Mouse (Mus musculus) neutrophil, adult 59 days (primary cell): ENCODE measurements around the gene Carhsp1. TPM values are rescaled to one million over a fixed set of nuclear protein-coding genes. Genes with fewer than 3 reads are reported as not detected.

Experiments
- total RNA-seq, 2 experiments: library from RNA; stranded (reverse); gene quantifications; 1 replicate in 1 of 2; 2 replicates in 1 of 2; pipeline ENCODE4 v1.2.4; 2023

Gene Carhsp1
- 10 to 100 TPM; 58.2 to 67.3 TPM for total RNA-seq

DNA sequence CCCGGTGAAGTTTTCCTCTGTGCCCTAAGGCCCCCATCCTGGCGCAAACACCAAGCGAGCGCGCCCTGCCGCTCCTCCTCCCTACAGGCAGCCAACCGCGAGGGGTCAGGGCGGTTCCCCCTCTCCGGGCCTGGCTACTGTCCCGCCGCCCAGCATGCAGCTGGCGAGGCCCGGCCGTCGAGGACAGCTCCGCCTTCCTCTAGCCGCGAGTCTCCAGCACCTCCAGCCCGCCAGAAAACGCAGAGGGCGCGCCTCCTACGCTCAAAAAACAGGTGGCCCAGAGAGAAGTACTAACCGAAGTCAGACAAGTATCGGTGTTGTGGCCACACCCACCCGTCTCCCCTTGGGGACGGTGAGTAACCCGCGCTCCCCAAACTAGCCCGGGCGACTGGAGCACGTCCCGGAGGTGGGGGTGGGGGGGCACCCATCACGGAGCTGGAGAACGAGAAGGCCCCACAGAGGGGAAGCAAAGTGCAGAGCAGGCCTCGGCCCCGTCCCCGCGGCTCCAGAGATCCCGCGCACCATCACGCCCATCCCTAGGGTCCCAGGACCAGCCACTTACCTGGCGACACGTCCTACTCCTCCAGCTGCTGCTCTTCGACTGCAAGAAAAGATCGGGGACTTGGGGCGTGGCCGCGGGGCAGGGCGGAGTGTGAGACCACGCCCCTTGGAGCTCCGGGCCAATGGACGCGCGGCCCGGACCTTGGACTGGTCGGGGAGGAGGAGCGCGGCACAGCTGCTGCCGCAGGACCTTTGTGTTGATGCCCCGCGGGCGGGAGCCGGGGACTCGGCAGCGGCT lies at the start of gene Carhsp1:
Carhsp1 (minus strand) TSS at position 605 of the 799 bp plus-strand sequence.

DNA sequence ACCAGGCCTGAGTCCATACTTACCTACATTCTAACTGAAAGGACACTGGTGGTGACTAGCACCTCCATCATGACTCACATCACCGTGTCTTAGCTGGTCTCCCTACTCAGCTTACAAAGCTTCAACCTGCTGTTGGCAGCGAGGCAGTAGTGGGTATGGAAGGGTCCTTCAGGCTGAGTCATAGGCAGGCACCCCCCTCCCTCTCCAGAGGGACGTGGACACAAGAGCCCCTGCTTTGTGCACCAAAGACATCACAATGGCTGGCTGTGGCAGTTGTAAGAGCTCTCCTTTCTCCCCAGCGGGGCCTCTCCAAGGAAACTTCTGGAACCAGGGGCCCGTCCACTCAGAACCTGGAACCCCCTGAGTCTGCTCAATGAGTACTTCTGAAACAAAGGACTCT lies 8.5 kb upstream of the Carhsp1 start, which contains the start of gene Gm5767:
Gm5767 (plus strand) TSS at position 301 of the 400 bp plus-strand sequence.

DNA sequence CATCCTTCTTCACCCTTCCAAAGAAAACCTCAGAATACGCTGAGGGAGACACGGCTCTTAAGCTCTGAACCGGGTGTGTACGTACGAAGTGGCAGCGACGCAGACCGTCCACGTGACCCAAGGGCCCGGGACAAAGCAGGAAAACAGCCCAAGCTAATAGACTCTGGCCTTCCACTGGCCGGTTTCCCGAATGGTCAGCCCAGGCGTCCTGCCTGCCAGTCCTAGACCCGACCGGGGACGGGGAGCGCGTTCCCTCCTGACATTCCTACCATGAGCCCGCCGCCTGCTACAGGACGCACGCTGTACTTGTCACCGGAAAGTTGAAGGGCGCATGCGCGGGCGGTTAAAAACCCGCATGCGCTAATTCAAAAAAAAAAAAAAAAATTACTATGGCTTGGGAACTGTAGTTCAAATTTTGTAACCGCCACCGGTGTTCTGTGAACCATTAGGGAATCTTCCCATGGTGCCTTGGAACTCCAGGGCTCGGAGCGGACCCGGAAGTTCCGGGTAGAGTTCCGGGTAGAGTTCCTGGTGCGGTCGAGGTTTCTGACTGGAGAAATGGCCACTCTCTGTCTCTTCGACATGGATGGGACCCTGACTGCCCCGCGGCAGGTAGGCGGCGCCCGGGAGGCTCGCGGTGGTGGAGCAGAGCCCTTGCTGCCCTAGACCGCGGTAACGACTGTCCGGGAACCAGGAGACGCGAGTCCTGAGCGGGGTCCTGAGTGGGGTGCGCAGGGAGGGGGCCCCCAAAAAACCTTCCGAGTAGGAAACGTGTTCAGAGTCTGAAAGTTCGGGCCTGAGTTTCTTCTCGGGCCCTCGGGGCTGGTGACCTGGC lies 34.5 kb downstream of the Carhsp1 start, which contains the start of the genes Pmm2 and Tmem186:
Pmm2 (plus strand) TSS at position 458 of the 835 bp plus-strand sequence.
Tmem186 (minus strand) TSS at position 496 of the 835 bp plus-strand sequence.

Other genes starting within 250 kb of the Carhsp1 start
- gene Tmem114, start 247.0 kb downstream of the Carhsp1 start, total RNA-seq, result not detected
- 1 to 10 TPM; 3.1 to 4.6 TPM for gene Mettl22, start 201.4 kb downstream of the Carhsp1 start, total RNA-seq
- gene Abat, start 158.7 kb downstream of the Carhsp1 start, total RNA-seq, result under 1 TPM in 1 of 2 experiments, not detected in 1; 0.33 TPM
- gene Pmm2, start 34.5 kb downstream of the Carhsp1 start, total RNA-seq, result 10 to 100 TPM; 27.5 to 41.0 TPM
- gene Tmem186, start 34.4 kb downstream of the Carhsp1 start, total RNA-seq, result 1 to 10 TPM; 3.1 to 3.4 TPM
- gene Gm5767, start 8.6 kb upstream of the Carhsp1 start, total RNA-seq, result not detected
- 100 to 1,000 TPM; 141 to 146 TPM for gene Usp7, start 120.2 kb upstream of the Carhsp1 start, total RNA-seq
- gene 1810013L24Rik, start 157.9 kb upstream of the Carhsp1 start, total RNA-seq, result 10 to 100 TPM; 85.4 to 90.5 TPM